Mouse (Mus musculus): ENCODE results near the gene Acbd3. TPM values are rescaled to one million over a fixed set of nuclear protein-coding genes. Genes with fewer than 3 reads are reported as not detected.
A peak's percentile ranks its signal among the peaks of the same experiment; 100 is the strongest.

The Acbd3 gene
- polyA plus RNA-seq, 1 experiment from 2014 or later = 23.7 TPM

DNA sequence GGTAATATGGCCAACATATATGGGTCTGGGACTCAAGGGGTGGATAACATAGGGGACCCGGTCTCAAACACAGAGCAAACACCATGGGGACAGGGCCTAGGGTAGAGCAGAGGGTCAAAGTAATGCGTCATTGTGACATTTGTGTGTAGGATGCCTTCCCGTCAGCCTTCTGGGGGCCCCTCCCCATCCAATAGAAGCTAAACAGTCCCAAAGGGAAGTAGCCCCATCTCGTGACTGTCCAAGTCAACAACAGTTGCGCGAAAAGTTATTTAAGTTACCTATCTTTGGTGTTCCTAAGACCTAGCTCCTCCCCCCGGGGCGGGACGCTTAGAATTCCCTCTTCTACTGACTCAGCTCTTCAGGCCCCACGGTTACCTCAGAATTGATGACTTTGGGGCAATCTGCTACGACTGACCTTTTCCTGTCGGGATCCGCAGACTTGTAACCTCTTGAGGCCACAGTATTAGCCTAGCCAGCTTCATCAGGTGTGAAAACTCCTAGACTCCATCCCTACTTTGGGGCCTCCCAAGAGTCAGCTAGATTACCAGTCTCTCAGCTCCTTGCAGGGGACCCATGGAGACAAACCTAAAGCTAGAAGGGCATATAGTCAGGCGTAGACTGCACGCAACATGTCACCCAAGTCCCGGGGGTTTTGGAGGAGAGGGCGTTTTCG lies 67.7 kb downstream of the Acbd3 start:
- H3K36me3 ChIP-seq = no peaks in the 10 kb centered on the region
- ATAC-seq (replicated peaks) = 0 out of 2 replicates have a peak, but pooled peaks have one; percentile 11
- WGBS = 15% methylated on average over 18 of the region's 18 CpGs
- H3K27me3 ChIP-seq = no peaks in the 10 kb centered on the region
- H3K4me2 ChIP-seq (replicated peaks) = peak overlapping the region; percentile 77
- peaks cover 12% of the 10 kb centered on the region for H3K4me1 ChIP-seq
- H3K9ac ChIP-seq (replicated peaks) = peak overlapping the region; percentile 20
- H3K4me3 ChIP-seq = peak overlapping the region; percentile 37
- H3K27ac ChIP-seq (replicated peaks) = no peak overlapping the region
- no peaks in the 10 kb centered on the region for H3K9me3 ChIP-seq

DNA sequence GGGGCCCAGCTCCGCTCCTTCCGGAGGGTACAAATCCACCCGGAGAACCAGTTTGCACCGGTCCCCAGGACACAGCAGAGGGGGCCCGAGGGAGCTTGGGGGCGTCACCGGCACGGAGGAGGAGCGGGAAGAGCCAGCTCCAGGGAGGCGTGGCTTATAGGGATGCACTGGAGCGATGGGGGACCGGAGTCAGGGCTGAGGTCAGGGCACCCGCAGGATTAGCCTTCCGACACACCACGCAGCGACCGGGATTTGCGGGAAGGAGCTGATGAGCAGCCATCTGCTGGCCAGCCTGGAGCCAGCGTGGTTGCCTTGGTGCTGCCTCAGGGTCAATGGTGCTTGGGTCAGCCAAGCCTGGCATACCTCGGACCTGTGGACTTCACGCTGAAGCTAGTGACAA lies 68.3 kb downstream of the Acbd3 start:
- ATAC-seq (replicated peaks) = peak; percentile 63
- H3K4me1 ChIP-seq = peaks cover 12% of the 10 kb centered on the region
- H3K27ac ChIP-seq (replicated peaks) = no peak overlapping the region
- no peaks in the 10 kb centered on the region for H3K27me3 ChIP-seq
- H3K9me3 ChIP-seq = no peaks in the 10 kb centered on the region
- peak overlapping the region; percentile 37 for H3K4me3 ChIP-seq
- H3K9ac ChIP-seq (replicated peaks) = peak overlapping the region; percentile 20
- peak overlapping the region; percentile 77 for H3K4me2 ChIP-seq (replicated peaks)
- under 1% methylated on average over 21 of the region's 21 CpGs for WGBS
- no peaks in the 10 kb centered on the region for H3K36me3 ChIP-seq

DNA sequence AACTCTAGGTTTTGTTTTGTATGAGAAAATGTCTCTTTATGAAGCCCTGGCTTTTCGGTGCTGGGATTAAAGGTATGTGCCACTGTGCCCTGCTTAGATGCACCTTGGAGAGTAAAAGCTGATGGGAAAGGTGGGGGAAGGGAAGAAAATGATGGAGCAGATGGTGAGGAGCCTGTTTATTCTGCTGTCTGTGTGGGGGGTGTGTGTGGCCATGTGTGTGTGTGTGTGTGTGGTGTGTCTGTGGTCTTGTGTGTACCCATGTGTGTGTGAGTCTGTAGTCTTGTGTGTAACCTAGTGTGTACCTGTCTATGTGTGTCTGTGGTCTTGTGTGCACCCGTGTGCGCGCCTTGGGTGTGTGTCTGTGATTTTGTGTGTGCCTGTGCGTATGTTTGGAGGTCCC lies 72.8 kb downstream of the Acbd3 start:
- Histone ChIP-seq H3K4me3 (no peak overlapping the region), H3K9me3 (no peaks in the 10 kb centered on the region), H3K4me1 (peaks cover 10% of the 10 kb centered on the region), H3K27ac (replicated peaks) (no peak overlapping the region), H3K4me2 (replicated peaks) (no peak overlapping the region), H3K27me3 (no peaks in the 10 kb centered on the region), H3K9ac (replicated peaks) (no peak overlapping the region), H3K36me3 (peaks cover 24% of the 10 kb centered on the region)
- WGBS = 91% methylated on average over 5 of the region's 5 CpGs
- ATAC-seq (replicated peaks) = no peak

DNA sequence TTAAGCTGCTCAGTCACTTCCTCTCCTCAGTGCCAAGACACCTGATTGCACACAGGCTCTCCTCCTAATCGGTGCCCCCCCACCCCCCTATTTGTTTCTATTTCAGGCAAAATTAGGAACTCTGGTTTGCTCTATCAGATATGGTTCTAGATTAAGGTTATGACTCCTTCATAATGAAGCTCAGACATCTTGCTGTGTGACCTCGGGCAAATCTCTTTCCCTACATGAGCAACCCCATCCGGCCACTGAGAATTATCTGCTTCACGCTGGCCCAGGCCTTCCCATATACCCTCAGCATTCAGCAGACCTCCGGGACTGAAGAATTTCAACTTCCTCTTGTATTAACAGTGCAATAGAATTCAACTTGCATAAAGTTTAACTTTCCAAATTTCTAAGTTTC lies 73.4 kb downstream of the Acbd3 start:
- WGBS = 90% methylated on average over 5 of the region's 5 CpGs
- no peak for ATAC-seq (replicated peaks)
- H3K4me2 ChIP-seq (replicated peaks) = no peak overlapping the region
- peaks cover 4% of the 10 kb centered on the region for H3K4me1 ChIP-seq
- H3K27ac ChIP-seq (replicated peaks) = no peak overlapping the region
- H3K9ac ChIP-seq (replicated peaks) = no peak overlapping the region
- H3K36me3 ChIP-seq = peaks cover 30% of the 10 kb centered on the region
- H3K4me3 ChIP-seq = no peak overlapping the region
- H3K27me3 ChIP-seq = no peaks in the 10 kb centered on the region
- no peaks in the 10 kb centered on the region for H3K9me3 ChIP-seq

DNA sequence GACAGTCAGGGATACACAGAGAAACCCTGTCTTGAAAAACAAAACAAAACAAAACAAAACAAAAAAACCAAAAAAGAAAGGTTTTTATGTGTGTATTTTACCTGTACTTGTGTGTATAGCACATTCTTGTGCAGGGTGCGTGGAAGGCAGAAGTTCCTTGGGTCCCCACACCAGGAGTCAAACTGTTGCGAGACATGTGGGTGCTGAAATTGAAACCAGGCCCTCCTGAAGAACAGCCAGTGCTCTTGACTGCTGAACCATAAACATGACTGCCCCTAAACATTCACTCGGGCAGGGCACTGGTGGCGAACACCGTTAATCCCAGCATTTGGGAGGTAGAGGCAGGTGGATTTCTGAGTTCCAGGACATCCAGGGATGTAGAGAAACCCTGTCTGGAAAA lies 74.2 kb downstream of the Acbd3 start:
- 91% methylated on average over 5 of the region's 5 CpGs for WGBS
- ATAC-seq (replicated peaks) = no peak
- H3K36me3 ChIP-seq = peaks cover 38% of the 10 kb centered on the region
- H3K27me3 ChIP-seq = no peaks in the 10 kb centered on the region
- H3K9me3 ChIP-seq = no peaks in the 10 kb centered on the region
- no peak overlapping the region for H3K4me2 ChIP-seq (replicated peaks)
- H3K4me3 ChIP-seq = no peak overlapping the region
- no peaks in the 10 kb centered on the region for H3K4me1 ChIP-seq
- H3K9ac ChIP-seq (replicated peaks) = no peak overlapping the region
- H3K27ac ChIP-seq (replicated peaks) = no peak overlapping the region

DNA sequence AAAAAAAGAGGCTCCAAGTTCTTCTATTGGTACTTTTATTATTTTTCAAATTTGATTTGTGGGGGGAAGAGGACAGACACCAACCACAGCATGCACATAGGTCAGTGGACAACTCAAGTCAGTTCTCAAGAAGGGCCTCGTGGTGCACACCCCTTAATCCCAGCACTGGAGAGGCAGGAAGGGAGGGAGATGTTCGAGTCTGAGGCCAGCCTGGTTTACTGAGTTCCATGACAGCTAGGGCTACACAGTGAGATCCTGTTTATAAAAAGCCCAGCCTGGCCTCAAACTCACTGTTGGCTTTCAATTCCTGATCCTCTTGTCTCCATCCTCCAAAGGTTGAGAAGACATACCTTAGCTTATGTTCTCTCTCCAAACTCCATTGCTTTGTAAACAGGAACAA lies 75.0 kb downstream of the Acbd3 start:
- Histone ChIP-seq H3K4me1 (no peaks in the 10 kb centered on the region), H3K9ac (replicated peaks) (no peak overlapping the region), H3K27ac (replicated peaks) (no peak overlapping the region), H3K36me3 (peaks cover 46% of the 10 kb centered on the region), H3K27me3 (no peaks in the 10 kb centered on the region), H3K4me2 (replicated peaks) (no peak overlapping the region), H3K9me3 (no peaks in the 10 kb centered on the region), H3K4me3 (no peak overlapping the region)
- WGBS = 59% methylated on average over 2 of the region's 2 CpGs
- ATAC-seq (replicated peaks) = no peak

DNA sequence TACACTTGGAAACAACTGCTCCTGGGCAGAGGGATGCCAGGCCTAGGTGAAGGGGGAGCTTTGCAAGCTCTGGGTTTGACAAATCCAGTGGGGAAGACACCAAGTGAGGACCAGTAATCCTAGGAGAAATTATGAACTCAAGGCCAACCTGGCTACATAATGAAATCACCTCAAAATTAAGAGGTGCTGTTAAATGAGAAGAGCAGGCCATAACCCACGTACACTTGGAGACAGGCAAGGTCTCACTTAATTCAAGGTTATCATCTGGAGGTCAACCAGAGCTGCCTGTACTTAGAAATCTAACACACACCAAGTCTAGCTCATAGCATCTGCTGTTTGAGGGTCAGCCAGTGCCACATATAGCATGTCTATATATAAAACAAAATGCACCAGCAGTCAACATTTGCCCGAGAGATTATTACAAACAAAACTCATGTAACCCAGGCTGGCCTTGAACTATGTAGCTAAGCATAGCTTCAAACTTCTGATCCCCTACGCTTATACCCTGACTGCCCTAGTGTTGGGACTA lies 75.7 kb downstream of the Acbd3 start:
- WGBS = 91% methylated on average over 3 of the region's 3 CpGs
- H3K4me3 ChIP-seq = no peak overlapping the region
- 0 out of 2 replicates have a peak, but pooled peaks have one; percentile 33 for ATAC-seq (replicated peaks)

More for the DNA sequence above, 75.7 kb downstream of the Acbd3 start:
- Histone ChIP-seq H3K4me2 (replicated peaks) (no peak overlapping the region), H3K27ac (replicated peaks) (no peak overlapping the region), H3K9me3 (no peaks in the 10 kb centered on the region), H3K4me1 (peaks cover 7% of the 10 kb centered on the region; the same call in 1 of the 2 replicates), H3K9ac (replicated peaks) (no peak overlapping the region), H3K36me3 (peaks cover 53% of the 10 kb centered on the region), H3K27me3 (no peaks in the 10 kb centered on the region)

Other genes with a start within 250 kb of the Acbd3 start
- gene Stum, start 242.5 kb upstream of the Acbd3 start, polyA plus RNA-seq (2015; fragmentation: Nextera tagmentation; extraction: Ambion mirVana) = 4.1 and 4.2 TPM in 2 replicates
- gene Parp1, start 157.1 kb upstream of the Acbd3 start, polyA plus RNA-seq (2015; fragmentation: Nextera tagmentation; extraction: Ambion mirVana) = 144 and 147 TPM in 2 replicates
- 17.4 and 20.3 TPM in 2 replicates for gene Lin9, start 84.9 kb upstream of the Acbd3 start, polyA plus RNA-seq (2015; fragmentation: Nextera tagmentation; extraction: Ambion mirVana)
- 0.11 and 0.18 TPM in 2 replicates for gene Mixl1, start 29.0 kb upstream of the Acbd3 start, polyA plus RNA-seq (2015; fragmentation: Nextera tagmentation; extraction: Ambion mirVana)
- 3,899 and 4,029 TPM in 2 replicates for gene H3f3a, start 87.9 kb downstream of the Acbd3 start, polyA plus RNA-seq (2015; fragmentation: Nextera tagmentation; extraction: Ambion mirVana)
- gene Sde2, start 125.1 kb downstream of the Acbd3 start, polyA plus RNA-seq (2015; fragmentation: Nextera tagmentation; extraction: Ambion mirVana) = 35.7 and 35.9 TPM in 2 replicates
- gene Lefty2, start 167.1 kb downstream of the Acbd3 start, polyA plus RNA-seq (2015; fragmentation: Nextera tagmentation; extraction: Ambion mirVana) = 3.7 and 4.5 TPM in 2 replicates
- 85.1 and 88.7 TPM in 2 replicates for gene Pycr2, start 178.2 kb downstream of the Acbd3 start, polyA plus RNA-seq (2015; fragmentation: Nextera tagmentation; extraction: Ambion mirVana)
- gene Lefty1, start 209.0 kb downstream of the Acbd3 start, polyA plus RNA-seq (2015; fragmentation: Nextera tagmentation; extraction: Ambion mirVana) = 0.22 and 0.23 TPM in 2 replicates
- gene Tmem63a, start 216.3 kb downstream of the Acbd3 start, polyA plus RNA-seq (2015; fragmentation: Nextera tagmentation; extraction: Ambion mirVana) = 1.6 and 2.2 TPM in 2 replicates

All from forebrain, embryonic 15.5 days (tissue).